Mouse (Mus musculus) heart, postnatal 4 days (tissue): ENCODE measurements at regions not wholly inside any gene's neighbourhood (a gene's known extent, or its start where the extent isn't known, plus 50 kb on each side); places are given as distances from the start of the nearest gene placed in this dataset.
"Not testable (repeated sequence)": the region's sequence is repeated elsewhere in the genome, so short reads cannot be mapped to it uniquely, and the experiment has no call there.

Source experiments
- DNase-seq: peaks from one replicate; pipeline ENCODE4 v3.0.0; 2021

- DNase-seq, result peak; percentile 56
Measured at GRCm38 (mm10) chr10:96188168-96188567, 51.8 kb downstream of the Gm5426 start.

GRCm38 (mm10) chr10:96190168-96190987 lies 54.0 kb downstream of the Gm5426 start:
- no peak for DNase-seq

- no peak for DNase-seq
Measured at GRCm38 (mm10) chr10:96200932-96201641, 64.7 kb downstream of the Gm5426 start.

- DNase-seq, result no peak
Measured at GRCm38 (mm10) chr10:96201891-96202290, 65.5 kb downstream of the Gm5426 start.

GRCm38 (mm10) chr10:96202871-96203270 lies 66.5 kb downstream of the Gm5426 start:
- no peak for DNase-seq

- no peak for DNase-seq
Measured at GRCm38 (mm10) chr10:96204198-96204597, 67.8 kb downstream of the Gm5426 start.

- DNase-seq, result no peak
Measured at GRCm38 (mm10) chr10:96209171-96209570, 72.8 kb downstream of the Gm5426 start.

- DNase-seq, result no peak
Measured at GRCm38 (mm10) chr10:96211189-96211588, 74.8 kb downstream of the Gm5426 start.

- DNase-seq, result peak; percentile 94
Measured at GRCm38 (mm10) chr10:96213876-96214275, 77.5 kb downstream of the Gm5426 start.

- DNase-seq, result no peak
Measured at GRCm38 (mm10) chr10:96214285-96214684, 77.9 kb downstream of the Gm5426 start.

GRCm38 (mm10) chr10:96214946-96215345 lies 78.5 kb downstream of the Gm5426 start:
- DNase-seq, result no peak

- DNase-seq, result no peak
Measured at GRCm38 (mm10) chr10:96220731-96221130, 84.3 kb downstream of the Gm5426 start.

- DNase-seq, result peak; percentile 6
Measured at GRCm38 (mm10) chr10:96230391-96230790, 94.0 kb downstream of the Gm5426 start.

GRCm38 (mm10) chr10:96231309-96231708 lies 94.9 kb downstream of the Gm5426 start:
- DNase-seq, result no peak

GRCm38 (mm10) chr10:96232889-96233288 lies 96.5 kb downstream of the Gm5426 start:
- DNase-seq, result no peak

- DNase-seq, result no peak
Measured at GRCm38 (mm10) chr10:96234564-96235412, 98.4 kb downstream of the Gm5426 start.

- not testable (repeated sequence) for DNase-seq
Measured at GRCm38 (mm10) chr10:96236031-96236430, 99.6 kb downstream of the Gm5426 start.

- DNase-seq, result no peak
Measured at GRCm38 (mm10) chr10:96236777-96237373, 100.5 kb downstream of the Gm5426 start.

- DNase-seq, result no peak
Measured at GRCm38 (mm10) chr10:96237572-96238130, 101.2 kb downstream of the Gm5426 start.

- peak; percentile 17 for DNase-seq
Measured at GRCm38 (mm10) chr10:96238251-96238650, 101.8 kb downstream of the Gm5426 start.

GRCm38 (mm10) chr10:96238850-96239249 lies 102.4 kb downstream of the Gm5426 start:
- peak; percentile 13 for DNase-seq

- no peak for DNase-seq
Measured at GRCm38 (mm10) chr10:96240591-96240990, 104.2 kb downstream of the Gm5426 start.
